Mouse (Mus musculus) embryonic facial prominence, embryonic 13.5 days (tissue): ENCODE results near the gene Ece1. TPM values are rescaled to one million over a fixed set of nuclear protein-coding genes. Genes with fewer than 3 reads are reported as not detected.

Experiments
- ATAC-seq: fragments of 200-750 bp; cut with Nextera tagmentation; 2 replicates; pipeline ENCODE4 v1.8.0; 2017; ENCODE audit warnings: low read depth; ENCODE audit not compliant: insufficient number of reproducible peaks, insufficient read depth, low FRiP score, low TSS enrichment
- H3K27ac ChIP-seq: fragments of 300-500 bp; sonication (generic); 2 replicates; pipeline ENCODE4 v1.5.1; 2015; ENCODE audit warnings: moderate library complexity, mild to moderate bottlenecking, inconsistent platforms
- H3K27me3 ChIP-seq: fragments of 300-500 bp; sonication (generic); 2 replicates; pipeline ENCODE4 v1.6.1; 2015; ENCODE audit warnings: mild to moderate bottlenecking, inconsistent platforms
- H3K36me3 ChIP-seq: fragments of 300-500 bp; sonication (generic); 2 replicates; pipeline ENCODE4 v1.6.1; 2015; ENCODE audit warnings: mild to moderate bottlenecking, inconsistent platforms
- H3K4me1 ChIP-seq: fragments of 300-500 bp; sonication (generic); 2 replicates; pipeline ENCODE4 v1.6.1; 2015; ENCODE audit warnings: inconsistent platforms
- H3K4me2 ChIP-seq: fragments of 300-500 bp; sonication (generic); 2 replicates; pipeline ENCODE4 v1.6.1; 2015; ENCODE audit warnings: moderate library complexity, mild to moderate bottlenecking, inconsistent platforms
- H3K4me3 ChIP-seq: fragments of 300-500 bp; sonication (generic); 2 replicates; pipeline ENCODE4 v1.5.1; 2015; ENCODE audit warnings: mild to moderate bottlenecking, inconsistent platforms
- H3K9ac ChIP-seq: fragments of 300-500 bp; sonication (generic); 2 replicates; pipeline ENCODE4 v1.6.1; 2015; ENCODE audit warnings: mild to moderate bottlenecking, inconsistent platforms
- H3K9me3 ChIP-seq: fragments of 300-500 bp; sonication (generic); 2 replicates; pipeline ENCODE4 v1.6.1; 2016; ENCODE audit warnings: inconsistent platforms
- WGBS: fragments of 180-500 bp; shearing (Covaris S2); methylation state at CpG from one replicate; pipeline ENCODE4 v1.1.7; 2015; ENCODE audit warnings: mixed read lengths; 5-methylcytosine and 5-hydroxymethylcytosine counted together
- polyA plus RNA-seq: library from polyadenylated mRNA; unstranded; fragments of >200 nt; fragmentation: Nextera tagmentation; extraction: Ambion mirVana; gene quantifications from 2 replicates; pipeline ENCODE4 v1.2.1, GENCODE M21; 2015

Ece1 gene
- 49.9 and 65.0 TPM in 2 replicates for polyA plus RNA-seq

GRCm38 (mm10) chr4:137862019-137862418, at the start of gene Ece1:
Ece1 (plus strand) TSS chr4:137862237.
- Histone ChIP-seq H3K4me3 (peak within 1 kb of the TSS; percentile 83), H3K9me3 (no peaks in the 10 kb centered on the region), H3K27me3 (no peaks in the 10 kb centered on the region), H3K4me1 (peaks cover 55% of the 10 kb centered on the region), H3K27ac (peak within 1 kb of the TSS; percentile 72), H3K36me3 (0 out of 2 replicates have a peak, but pooled peaks cover 4% of the 10 kb centered on the region), H3K9ac (peak within 1 kb of the TSS; percentile 91), H3K4me2 (peak within 1 kb of the TSS; percentile 82)
- ATAC-seq, result peak; percentile 90
- under 1% methylated on average over 37 of the region's 37 CpGs for WGBS

- Histone ChIP-seq H3K9me3 (no peaks in the 10 kb centered on the region), H3K4me1 (peaks cover 12% of the 10 kb centered on the region), H3K27ac (peak overlapping the region; percentile 64), H3K4me2 (no peak overlapping the region), H3K27me3 (no peaks in the 10 kb centered on the region), H3K36me3 (no peaks in the 10 kb centered on the region), H3K4me3 (no peak overlapping the region), H3K9ac (0 out of 2 replicates have a peak overlapping the region, but pooled peaks have one; percentile 33)
- 41% methylated on average over 13 of the region's 13 CpGs for WGBS
- no peak for ATAC-seq
Observed at GRCm38 (mm10) chr4:137812946-137813708, 48.9 kb upstream of the Ece1 start.

DNA sequence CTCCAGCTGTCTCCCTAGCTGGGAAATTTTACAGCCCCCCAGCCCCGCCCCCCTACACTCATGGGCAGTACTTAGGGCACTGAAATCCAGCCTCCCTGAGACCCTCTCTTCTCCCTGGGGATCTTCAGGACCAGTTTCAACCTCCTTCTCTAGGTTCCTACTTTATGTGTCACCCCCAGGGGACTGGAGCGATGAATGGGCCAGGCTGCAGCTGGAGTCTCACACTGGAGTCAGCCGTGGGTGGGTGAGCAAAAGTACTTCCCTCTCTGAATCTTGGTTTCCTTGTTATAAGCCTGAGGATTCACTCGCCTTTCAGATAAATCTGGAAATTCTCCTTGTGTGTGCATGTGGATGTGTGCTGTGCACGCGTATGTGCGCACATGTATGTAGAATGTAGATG, 47.9 kb upstream of the Ece1 start:
- ATAC-seq, result no peak
- Histone ChIP-seq H3K27ac (no peak overlapping the region), H3K4me3 (no peak overlapping the region), H3K4me1 (peaks cover 12% of the 10 kb centered on the region), H3K9ac (no peak overlapping the region), H3K9me3 (no peaks in the 10 kb centered on the region), H3K27me3 (no peaks in the 10 kb centered on the region), H3K4me2 (no peak overlapping the region), H3K36me3 (no peaks in the 10 kb centered on the region)
- WGBS, result 82% methylated on average over 7 of the region's 7 CpGs

DNA sequence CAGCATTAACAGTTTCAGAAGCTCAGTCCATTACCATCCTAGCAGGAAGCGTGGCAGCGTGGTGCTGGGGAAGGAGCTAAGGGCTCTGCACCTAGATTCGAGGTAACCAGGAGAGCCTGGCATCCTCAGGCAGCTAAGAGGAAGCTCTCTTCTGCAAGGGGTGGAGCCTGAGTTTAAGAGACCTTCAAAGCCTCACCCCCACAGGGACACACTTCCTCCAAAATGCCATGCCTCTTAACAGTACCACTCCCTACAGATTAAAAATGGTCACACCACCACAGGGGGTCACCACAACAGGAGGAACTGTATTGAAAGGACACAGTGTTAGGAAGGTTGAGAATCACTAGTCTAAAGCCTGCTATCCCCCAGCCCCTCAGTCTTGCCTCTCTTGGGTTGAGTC, 46.6 kb upstream of the Ece1 start:
- Histone ChIP-seq H3K4me1 (peaks cover 12% of the 10 kb centered on the region), H3K27ac (no peak overlapping the region), H3K27me3 (no peaks in the 10 kb centered on the region), H3K9me3 (no peaks in the 10 kb centered on the region), H3K9ac (no peak overlapping the region), H3K4me3 (no peak overlapping the region), H3K36me3 (no peaks in the 10 kb centered on the region), H3K4me2 (no peak overlapping the region)
- no peak for ATAC-seq
- 73% methylated on average over 3 of the region's 3 CpGs for WGBS

DNA sequence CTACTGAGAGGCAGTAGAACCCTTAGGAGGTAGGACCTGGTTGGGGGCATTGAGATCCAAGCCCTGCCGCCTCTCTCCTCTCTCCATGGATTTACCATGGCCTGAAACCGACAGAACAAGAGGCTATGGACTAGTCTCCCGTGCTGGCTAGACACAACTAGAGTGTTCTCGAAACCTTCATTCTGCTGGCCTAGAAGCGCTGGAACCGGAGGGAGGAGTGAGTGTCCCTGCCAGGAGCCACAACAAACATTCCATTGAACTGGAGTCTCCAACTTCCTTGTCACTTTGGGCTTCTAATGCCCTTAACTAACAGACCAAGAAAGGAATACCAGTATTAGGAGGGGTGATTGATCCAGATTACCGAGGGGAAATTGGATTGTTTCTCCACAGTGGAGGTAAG, 45.8 kb upstream of the Ece1 start:
- H3K27me3 ChIP-seq, result no peaks in the 10 kb centered on the region
- WGBS, result 61% methylated on average over 7 of the region's 7 CpGs
- H3K4me2 ChIP-seq, result no peak overlapping the region
- no peaks in the 10 kb centered on the region for H3K9me3 ChIP-seq
- H3K4me3 ChIP-seq, result no peak overlapping the region
- H3K36me3 ChIP-seq, result no peaks in the 10 kb centered on the region
- no peak overlapping the region for H3K27ac ChIP-seq
- ATAC-seq, result no peak
- H3K4me1 ChIP-seq, result peaks cover 12% of the 10 kb centered on the region
- no peak overlapping the region for H3K9ac ChIP-seq

- peaks cover 7% of the 10 kb centered on the region for H3K4me1 ChIP-seq
- H3K9me3 ChIP-seq, result no peaks in the 10 kb centered on the region
- no peaks in the 10 kb centered on the region for H3K36me3 ChIP-seq
- no peak overlapping the region for H3K4me2 ChIP-seq
- 88% methylated on average over 3 of the region's 3 CpGs for WGBS
- no peak overlapping the region for H3K27ac ChIP-seq
- no peak overlapping the region for H3K9ac ChIP-seq
- H3K27me3 ChIP-seq, result no peaks in the 10 kb centered on the region
- H3K4me3 ChIP-seq, result no peak overlapping the region
- no peak for ATAC-seq
Observed at GRCm38 (mm10) chr4:137818341-137818740, 43.7 kb upstream of the Ece1 start.

DNA sequence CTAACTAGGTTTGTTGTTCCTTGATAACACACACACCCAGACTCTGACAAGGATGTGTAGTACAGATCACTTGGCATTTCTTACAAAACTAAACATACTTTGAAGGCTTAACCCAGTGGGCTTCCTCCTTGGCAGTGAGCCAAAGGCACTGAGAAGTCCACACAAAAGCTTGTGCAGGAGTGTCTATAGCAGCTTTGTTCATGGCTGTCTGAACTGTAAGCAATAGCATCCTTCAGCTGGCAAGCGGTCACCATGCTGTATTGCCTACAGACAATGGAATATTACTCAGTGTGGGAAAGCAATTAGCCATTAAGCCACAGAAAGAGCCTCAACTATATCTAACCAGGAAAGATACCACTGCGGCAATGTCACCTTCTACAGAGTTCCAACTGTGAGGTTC, 42.5 kb upstream of the Ece1 start:
- H3K9ac ChIP-seq, result no peak overlapping the region
- no peak overlapping the region for H3K4me2 ChIP-seq
- H3K9me3 ChIP-seq, result no peaks in the 10 kb centered on the region
- H3K4me3 ChIP-seq, result no peak overlapping the region
- no peak overlapping the region for H3K27ac ChIP-seq
- H3K36me3 ChIP-seq, result no peaks in the 10 kb centered on the region
- no peaks in the 10 kb centered on the region for H3K4me1 ChIP-seq
- H3K27me3 ChIP-seq, result no peaks in the 10 kb centered on the region
- ATAC-seq, result no peak
- WGBS, result 89% methylated on average over 2 of the region's 2 CpGs

DNA sequence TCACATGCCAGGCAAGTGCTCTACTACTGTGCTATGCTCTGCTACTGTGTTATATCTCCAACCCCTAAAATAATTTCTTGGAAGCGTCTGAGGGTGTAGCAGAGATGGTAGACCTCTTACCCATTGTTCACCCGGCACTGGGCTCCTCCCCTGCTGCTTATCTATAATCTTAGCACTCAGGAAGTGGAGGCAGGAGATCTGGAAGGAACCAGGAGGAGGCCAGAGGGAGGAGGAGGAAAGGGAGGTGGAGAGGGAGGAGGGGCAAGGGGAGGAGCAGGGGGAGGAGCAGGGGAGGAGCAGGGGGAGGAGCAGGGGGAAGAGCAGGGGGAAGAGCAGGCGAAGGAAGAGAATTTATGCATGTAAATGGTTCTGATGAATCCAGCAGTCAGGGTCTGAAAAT, 41.3 kb upstream of the Ece1 start:
- no peak overlapping the region for H3K4me3 ChIP-seq
- no peaks in the 10 kb centered on the region for H3K9me3 ChIP-seq
- H3K27ac ChIP-seq, result no peak overlapping the region
- no peak overlapping the region for H3K9ac ChIP-seq
- no peak overlapping the region for H3K4me2 ChIP-seq
- H3K36me3 ChIP-seq, result no peaks in the 10 kb centered on the region
- WGBS, result 49% methylated on average over 3 of the region's 3 CpGs
- no peaks in the 10 kb centered on the region for H3K4me1 ChIP-seq
- no peaks in the 10 kb centered on the region for H3K27me3 ChIP-seq
- ATAC-seq, result no peak

- no peak overlapping the region for H3K27ac ChIP-seq
- no peaks in the 10 kb centered on the region for H3K9me3 ChIP-seq
- no peak for ATAC-seq
- H3K4me1 ChIP-seq, result no peaks in the 10 kb centered on the region
- H3K27me3 ChIP-seq, result no peaks in the 10 kb centered on the region
- no peaks in the 10 kb centered on the region for H3K36me3 ChIP-seq
- H3K4me3 ChIP-seq, result no peak overlapping the region
- no peak overlapping the region for H3K4me2 ChIP-seq
- no peak overlapping the region for H3K9ac ChIP-seq
- WGBS, result 88% methylated on average over 5 of the region's 5 CpGs
Observed at GRCm38 (mm10) chr4:137822537-137822936, 39.5 kb upstream of the Ece1 start.

GRCm38 (mm10) chr4:137823542-137823941, 38.5 kb upstream of the Ece1 start:
- Histone ChIP-seq H3K4me3 (no peak overlapping the region), H3K9me3 (no peaks in the 10 kb centered on the region), H3K27ac (no peak overlapping the region), H3K36me3 (no peaks in the 10 kb centered on the region), H3K9ac (no peak overlapping the region), H3K4me2 (no peak overlapping the region), H3K4me1 (no peaks in the 10 kb centered on the region), H3K27me3 (no peaks in the 10 kb centered on the region)
- WGBS, result 82% methylated on average over 3 of the region's 3 CpGs
- no peak for ATAC-seq

- Histone ChIP-seq H3K4me3 (no peak overlapping the region), H3K36me3 (no peaks in the 10 kb centered on the region)
- WGBS, result 82% methylated on average over 2 of the region's 2 CpGs
Observed at GRCm38 (mm10) chr4:137824881-137825280, 37.2 kb upstream of the Ece1 start.

GRCm38 (mm10) chr4:137830380-137830779, 31.7 kb upstream of the Ece1 start:
- Histone ChIP-seq H3K9ac (no peak overlapping the region), H3K9me3 (no peaks in the 10 kb centered on the region), H3K27me3 (peaks cover 17% of the 10 kb centered on the region), H3K36me3 (no peaks in the 10 kb centered on the region), H3K4me2 (no peak overlapping the region), H3K4me3 (no peak overlapping the region), H3K27ac (no peak overlapping the region), H3K4me1 (no peaks in the 10 kb centered on the region)
- no peak for ATAC-seq
- WGBS, result 12% methylated on average over 6 of the region's 6 CpGs

More at GRCm38 (mm10) chr4:137824881-137825280, 37.2 kb upstream of the Ece1 start:
- peaks cover 11% of the 10 kb centered on the region for H3K27me3 ChIP-seq
- H3K9ac ChIP-seq, result no peak overlapping the region
- H3K9me3 ChIP-seq, result no peaks in the 10 kb centered on the region
- no peak overlapping the region for H3K4me2 ChIP-seq
- ATAC-seq, result no peak
- H3K4me1 ChIP-seq, result no peaks in the 10 kb centered on the region
- no peak overlapping the region for H3K27ac ChIP-seq
